Mouse (Mus musculus): ENCODE data around the gene Tmem91.

- TF ChIP-seq POLR2A (IDR thresholded peaks at IDR 0.05; ENCODE audit: borderline replicate concordance, insufficient read depth, low read length) = no peak
- TF ChIP-seq CTCF (IDR thresholded peaks at IDR 0.05; ENCODE audit: borderline replicate concordance, insufficient read depth, low read depth, low read length) = no peak
Measured at GRCm38 (mm10) chr7:25707581-25708292, 32.8 kb upstream of the Tmem91 start.
